Mouse (Mus musculus) testis, postnatal 14 days (tissue): ENCODE results near the gene Sdhd.
"Not testable (repeated sequence)": the region's sequence is repeated elsewhere in the genome, so short reads cannot be mapped to it uniquely, and the experiment has no call there.

Experiments used
- DNase-seq: peaks from one replicate; pipeline ENCODE4 v3.0.0; 2021; ENCODE audit warnings: low spot score

Gene Sdhd

GRCm38 (mm10) chr9:50603189-50603997 is at the start of gene Sdhd, which contains the start of gene Timm8b:
Gene Sdhd (minus strand): TSS chr9:50603812.
Gene Timm8b (plus strand): TSS chr9:50603910.
- peak; percentile 94 for DNase-seq

GRCm38 (mm10) chr9:50650503-50650902 is 46.9 kb upstream of the Sdhd start:
- DNase-seq, result no peak

- no peak for DNase-seq
Measured at GRCm38 (mm10) chr9:50646826-50647370, 43.3 kb upstream of the Sdhd start.

GRCm38 (mm10) chr9:50634270-50634669 is 30.7 kb upstream of the Sdhd start:
- DNase-seq, result no peak

- no peak for DNase-seq
Measured at GRCm38 (mm10) chr9:50633059-50633458, 29.4 kb upstream of the Sdhd start.

GRCm38 (mm10) chr9:50632016-50632688 is 28.5 kb upstream of the Sdhd start:
- DNase-seq, result no peak

- not testable (repeated sequence) for DNase-seq
Measured at GRCm38 (mm10) chr9:50630903-50631302, 27.3 kb upstream of the Sdhd start.

GRCm38 (mm10) chr9:50617794-50618330 is 14.2 kb upstream of the Sdhd start:
- DNase-seq, result no peak

GRCm38 (mm10) chr9:50616766-50617603 is 13.4 kb upstream of the Sdhd start, which contains the start of the genes Pih1d2 and Nkapd1:
Gene Pih1d2 (plus strand): TSS chr9:50617321.
Gene Nkapd1 (minus strand): TSS chr9:50617464.
- peak; percentile 90 for DNase-seq

GRCm38 (mm10) chr9:50616161-50616560 is 12.5 kb upstream of the Sdhd start:
- DNase-seq, result no peak

- DNase-seq, result no peak
Measured at GRCm38 (mm10) chr9:50612115-50612514, 8.5 kb upstream of the Sdhd start.

GRCm38 (mm10) chr9:50604338-50604737 is 726 bp upstream of the Sdhd start:
- no peak for DNase-seq

GRCm38 (mm10) chr9:50603998-50604324 is 349 bp upstream of the Sdhd start:
- no peak for DNase-seq

GRCm38 (mm10) chr9:50602055-50602845 is 1.4 kb downstream of the Sdhd start:
- no peak for DNase-seq

- DNase-seq, result no peak
Measured at GRCm38 (mm10) chr9:50601536-50601935, 2.1 kb downstream of the Sdhd start.

GRCm38 (mm10) chr9:50596973-50597372 is 6.6 kb downstream of the Sdhd start:
- no peak for DNase-seq

GRCm38 (mm10) chr9:50594794-50595417 is 8.7 kb downstream of the Sdhd start:
- DNase-seq, result no peak

GRCm38 (mm10) chr9:50593544-50593943 is 10.1 kb downstream of the Sdhd start:
- no peak for DNase-seq

- DNase-seq, result no peak
Measured at GRCm38 (mm10) chr9:50592955-50593354, 10.7 kb downstream of the Sdhd start.

GRCm38 (mm10) chr9:50590856-50591518 is 12.6 kb downstream of the Sdhd start:
- no peak for DNase-seq
